Mouse (Mus musculus): Measurements from ENCODE around the gene 2810408A11Rik. TPM values are rescaled to one million over a fixed set of nuclear protein-coding genes. Genes with fewer than 3 reads are reported as not detected.

2810408A11Rik gene
- polyA plus RNA-seq, 1 experiment from 2014 or later, result 10.7 TPM

Small RNAs within 50 kb of the gene (microRNA-seq; reads per million reads assigned to microRNA genes)
- gene Mir6924, result not detected

Other genes with a start within 250 kb of the 2810408A11Rik start
- 0.35 TPM in 1 of 2 replicates, not detected in the other for gene Sox15, start 245.7 kb downstream of the 2810408A11Rik start, polyA plus RNA-seq (2014; fragmentation: Nextera tagmentation; extraction: Ambion mirVana)
- 32.1 and 39.3 TPM in 2 replicates for gene Mpdu1, start 238.3 kb downstream of the 2810408A11Rik start, polyA plus RNA-seq (2014; fragmentation: Nextera tagmentation; extraction: Ambion mirVana)
- 12.4 and 16.3 TPM in 2 replicates for gene Cd68, start 234.8 kb downstream of the 2810408A11Rik start, polyA plus RNA-seq (2014; fragmentation: Nextera tagmentation; extraction: Ambion mirVana)
- 645 and 692 TPM in 2 replicates for gene Eif4a1, start 228.6 kb downstream of the 2810408A11Rik start, polyA plus RNA-seq (2014; fragmentation: Nextera tagmentation; extraction: Ambion mirVana)
- 79.1 and 90.8 TPM in 2 replicates for gene Senp3, start 218.9 kb downstream of the 2810408A11Rik start, polyA plus RNA-seq (2014; fragmentation: Nextera tagmentation; extraction: Ambion mirVana)
- gene Tnfsf13, start 215.2 kb downstream of the 2810408A11Rik start, polyA plus RNA-seq (2014; fragmentation: Nextera tagmentation; extraction: Ambion mirVana), result 0.48 TPM in 1 of 2 replicates, not detected in the other
- gene Tnfsf12, start 205.1 kb downstream of the 2810408A11Rik start, polyA plus RNA-seq (2014; fragmentation: Nextera tagmentation; extraction: Ambion mirVana), result 8.0 and 9.4 TPM in 2 replicates
- 2.3 and 3.7 TPM in 2 replicates for gene Tnfsfm13, start 204.9 kb downstream of the 2810408A11Rik start, polyA plus RNA-seq (2014; fragmentation: Nextera tagmentation; extraction: Ambion mirVana)
- gene Polr2a, start 142.3 kb downstream of the 2810408A11Rik start, polyA plus RNA-seq (2014; fragmentation: Nextera tagmentation; extraction: Ambion mirVana), result 35.2 and 38.7 TPM in 2 replicates
- not detected in 2 replicates for gene Slc35g3, start 139.0 kb downstream of the 2810408A11Rik start, polyA plus RNA-seq (2014; fragmentation: Nextera tagmentation; extraction: Ambion mirVana)
- gene Zbtb4, start 135.1 kb downstream of the 2810408A11Rik start, polyA plus RNA-seq (2014; fragmentation: Nextera tagmentation; extraction: Ambion mirVana), result 2.8 and 3.3 TPM in 2 replicates
- 3.5 and 4.4 TPM in 2 replicates for gene Chrnb1, start 105.0 kb downstream of the 2810408A11Rik start, polyA plus RNA-seq (2014; fragmentation: Nextera tagmentation; extraction: Ambion mirVana)
- gene Fgf11, start 99.1 kb downstream of the 2810408A11Rik start, polyA plus RNA-seq (2014; fragmentation: Nextera tagmentation; extraction: Ambion mirVana), result 1.1 and 1.4 TPM in 2 replicates
- gene Tmem102, start 95.4 kb downstream of the 2810408A11Rik start, polyA plus RNA-seq (2014; fragmentation: Nextera tagmentation; extraction: Ambion mirVana), result 16.1 and 22.9 TPM in 2 replicates
- not detected in 2 replicates for gene Gm39566, start 85.7 kb downstream of the 2810408A11Rik start, polyA plus RNA-seq (2014; fragmentation: Nextera tagmentation; extraction: Ambion mirVana)
- gene Spem2, start 82.5 kb downstream of the 2810408A11Rik start, polyA plus RNA-seq (2014; fragmentation: Nextera tagmentation; extraction: Ambion mirVana), result not detected in 2 replicates
- gene Spem1, start 78.8 kb downstream of the 2810408A11Rik start, polyA plus RNA-seq (2014; fragmentation: Nextera tagmentation; extraction: Ambion mirVana), result 0.17 TPM in 1 of 2 replicates, not detected in the other
- gene Nlgn2, start 63.2 kb downstream of the 2810408A11Rik start, polyA plus RNA-seq (2014; fragmentation: Nextera tagmentation; extraction: Ambion mirVana), result 8.5 TPM in 2 replicates
- gene Tmem256, start 62.5 kb downstream of the 2810408A11Rik start, polyA plus RNA-seq (2014; fragmentation: Nextera tagmentation; extraction: Ambion mirVana), result 436 and 455 TPM in 2 replicates
- 92.1 and 94.4 TPM in 2 replicates for gene Plscr3, start 54.6 kb downstream of the 2810408A11Rik start, polyA plus RNA-seq (2014; fragmentation: Nextera tagmentation; extraction: Ambion mirVana)
- gene Tnk1, start 42.3 kb downstream of the 2810408A11Rik start, polyA plus RNA-seq (2014; fragmentation: Nextera tagmentation; extraction: Ambion mirVana), result 10.3 and 12.2 TPM in 2 replicates
- 0.38 TPM in 1 of 2 replicates, not detected in the other for gene Tmem95, start 23.0 kb downstream of the 2810408A11Rik start, polyA plus RNA-seq (2014; fragmentation: Nextera tagmentation; extraction: Ambion mirVana)
- 3.5 and 4.4 TPM in 2 replicates for gene Kctd11, start 19.6 kb downstream of the 2810408A11Rik start, polyA plus RNA-seq (2014; fragmentation: Nextera tagmentation; extraction: Ambion mirVana)
- 8.1 and 9.3 TPM in 2 replicates for gene Acap1, start 5.4 kb downstream of the 2810408A11Rik start, polyA plus RNA-seq (2014; fragmentation: Nextera tagmentation; extraction: Ambion mirVana)
- gene Neurl4, start 85 bp upstream of the 2810408A11Rik start, polyA plus RNA-seq (2014; fragmentation: Nextera tagmentation; extraction: Ambion mirVana), result 13.3 and 14.5 TPM in 2 replicates
- 71.2 and 72.3 TPM in 2 replicates for gene Gps2, start 12.9 kb upstream of the 2810408A11Rik start, polyA plus RNA-seq (2014; fragmentation: Nextera tagmentation; extraction: Ambion mirVana)
- gene Eif5a, start 21.0 kb upstream of the 2810408A11Rik start, polyA plus RNA-seq (2014; fragmentation: Nextera tagmentation; extraction: Ambion mirVana), result 1,854 and 1,877 TPM in 2 replicates
- gene Ybx2, start 34.8 kb upstream of the 2810408A11Rik start, polyA plus RNA-seq (2014; fragmentation: Nextera tagmentation; extraction: Ambion mirVana), result 4.6 and 4.8 TPM in 2 replicates
- gene Slc2a4, start 47.2 kb upstream of the 2810408A11Rik start, polyA plus RNA-seq (2014; fragmentation: Nextera tagmentation; extraction: Ambion mirVana), result 25.8 and 32.2 TPM in 2 replicates
- gene Cldn7, start 63.8 kb upstream of the 2810408A11Rik start, polyA plus RNA-seq (2014; fragmentation: Nextera tagmentation; extraction: Ambion mirVana), result 425 and 461 TPM in 2 replicates
- 28.6 and 29.3 TPM in 2 replicates for gene Ctdnep1, start 80.2 kb upstream of the 2810408A11Rik start, polyA plus RNA-seq (2014; fragmentation: Nextera tagmentation; extraction: Ambion mirVana)
- 104 and 119 TPM in 2 replicates for gene Elp5, start 81.5 kb upstream of the 2810408A11Rik start, polyA plus RNA-seq (2014; fragmentation: Nextera tagmentation; extraction: Ambion mirVana)
- 481 and 495 TPM in 2 replicates for gene Gabarap, start 90.2 kb upstream of the 2810408A11Rik start, polyA plus RNA-seq (2014; fragmentation: Nextera tagmentation; extraction: Ambion mirVana)
- 37.6 and 43.9 TPM in 2 replicates for gene Phf23, start 94.8 kb upstream of the 2810408A11Rik start, polyA plus RNA-seq (2014; fragmentation: Nextera tagmentation; extraction: Ambion mirVana)
- 32.0 and 32.6 TPM in 2 replicates for gene Dvl2, start 99.6 kb upstream of the 2810408A11Rik start, polyA plus RNA-seq (2014; fragmentation: Nextera tagmentation; extraction: Ambion mirVana)
- 72.8 and 73.8 TPM in 2 replicates for gene Acadvl, start 114.4 kb upstream of the 2810408A11Rik start, polyA plus RNA-seq (2014; fragmentation: Nextera tagmentation; extraction: Ambion mirVana)
- gene Dlg4, start 116.0 kb upstream of the 2810408A11Rik start, polyA plus RNA-seq (2014; fragmentation: Nextera tagmentation; extraction: Ambion mirVana), result 7.7 and 8.6 TPM in 2 replicates
- 0.26 TPM in 1 of 2 replicates, not detected in the other for gene Asgr1, start 153.1 kb upstream of the 2810408A11Rik start, polyA plus RNA-seq (2014; fragmentation: Nextera tagmentation; extraction: Ambion mirVana)
- 0.46 TPM in 1 of 2 replicates, not detected in the other for gene Asgr2, start 191.7 kb upstream of the 2810408A11Rik start, polyA plus RNA-seq (2014; fragmentation: Nextera tagmentation; extraction: Ambion mirVana)
- 0.38 and 0.86 TPM in 2 replicates for gene Mgl2, start 229.3 kb upstream of the 2810408A11Rik start, polyA plus RNA-seq (2014; fragmentation: Nextera tagmentation; extraction: Ambion mirVana)

All from intestine, embryonic 14.5 days (tissue).